Mouse (Mus musculus) thymus, postnatal 36 days (tissue): ENCODE results near the gene Plb1.

Experiments used
- DNase-seq, 2 experiments: peaks; one replicate each; pipeline ENCODE4 v3.0.0; 2022; ENCODE audit warnings: mixed read lengths in 2 of 2

Plb1 gene

DNA sequence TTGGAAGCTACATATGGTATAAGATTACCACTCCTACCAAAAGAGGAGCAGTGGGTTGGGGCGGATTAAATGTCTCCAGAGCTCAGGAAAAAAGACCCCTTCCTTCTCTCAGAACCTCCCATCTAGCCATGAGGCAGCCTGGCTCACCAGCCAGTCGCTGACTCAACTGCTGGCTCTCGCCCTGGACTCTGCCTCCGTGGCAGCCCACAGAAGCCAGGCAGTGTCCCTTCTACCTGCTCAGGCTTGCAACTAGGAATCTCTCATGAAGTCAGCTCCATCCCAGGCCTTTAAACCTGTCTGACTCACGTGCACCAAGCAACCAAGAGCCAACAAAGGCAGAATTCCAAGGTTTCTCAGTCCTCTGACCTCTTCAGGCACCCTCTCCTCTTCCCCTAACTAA lies 103.6 kb downstream of the Plb1 start:
- DNase-seq: no peak

- DNase-seq: no peak
These were observed 104.8 kb downstream of the Plb1 start for GRCm38 (mm10) chr5:32337336-32337735.

GRCm38 (mm10) chr5:32338339-32338738 lies 105.8 kb downstream of the Plb1 start:
- DNase-seq: peak in 1 of 2 experiments; percentile 5

DNA sequence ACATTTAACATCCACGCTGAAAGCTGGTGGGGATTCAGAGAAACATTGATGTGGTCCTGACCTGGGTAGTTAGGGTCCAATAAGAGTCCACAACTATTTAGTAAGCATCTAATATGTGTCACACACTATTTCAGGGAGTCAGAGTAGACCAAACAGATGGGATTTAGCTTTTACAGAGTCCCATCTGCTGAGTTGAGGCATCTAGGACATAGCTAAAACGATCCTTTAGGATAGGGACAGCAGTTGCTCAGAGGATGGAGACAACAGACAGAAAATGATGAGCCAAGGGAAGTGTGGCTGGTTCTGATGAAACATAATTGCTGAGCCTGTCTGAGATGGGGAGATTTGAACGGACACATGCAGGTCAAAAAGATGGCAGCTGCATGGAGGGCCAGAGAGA lies 106.3 kb downstream of the Plb1 start:
- DNase-seq: no peak

DNA sequence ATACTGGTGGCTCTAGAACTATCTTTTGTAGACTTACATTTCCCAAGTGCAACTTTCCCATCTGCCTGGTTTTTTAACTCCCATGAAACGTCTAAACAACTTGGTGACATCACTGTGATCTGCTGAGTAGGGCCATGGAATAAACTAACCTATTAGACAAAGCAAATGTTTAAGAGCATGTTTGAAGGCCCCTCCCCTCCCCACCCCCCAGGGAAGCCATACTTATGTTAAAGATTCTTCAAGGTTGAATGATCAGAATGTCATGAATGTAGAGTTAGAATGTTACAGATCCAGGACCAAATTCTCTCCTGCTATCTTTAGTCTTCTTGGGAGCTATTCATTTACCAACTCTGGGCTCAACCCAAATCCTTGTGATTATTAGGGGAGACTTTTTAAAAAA lies 107.7 kb downstream of the Plb1 start:
- DNase-seq: no peak

DNA sequence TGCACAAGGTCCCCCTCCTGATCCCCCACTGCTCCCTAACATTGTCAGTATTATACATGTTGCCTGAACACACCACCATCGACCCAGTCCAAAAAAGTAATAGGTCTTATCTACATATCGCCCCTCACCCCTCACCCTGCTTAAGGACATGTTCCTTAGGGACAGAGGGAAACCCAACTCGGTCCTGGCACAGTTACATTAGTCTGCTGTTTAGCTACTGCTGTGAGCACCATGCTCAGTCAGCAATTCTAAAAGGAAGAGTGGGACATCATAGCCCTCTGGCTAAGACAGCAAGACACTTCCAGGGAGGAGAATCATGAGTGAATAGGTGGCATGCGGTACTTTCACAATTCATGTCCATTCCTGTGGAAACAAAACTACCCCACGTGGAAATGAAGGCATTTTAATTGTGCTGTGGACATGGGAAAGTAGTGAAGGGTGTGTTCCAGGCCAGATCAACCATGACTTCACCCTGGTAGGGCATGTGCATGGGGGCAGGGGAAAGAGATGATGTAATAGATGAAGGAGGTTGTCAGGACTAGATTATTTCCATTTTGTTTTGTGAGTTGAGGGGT lies 110.3 kb downstream of the Plb1 start:
- DNase-seq: no peak

DNA sequence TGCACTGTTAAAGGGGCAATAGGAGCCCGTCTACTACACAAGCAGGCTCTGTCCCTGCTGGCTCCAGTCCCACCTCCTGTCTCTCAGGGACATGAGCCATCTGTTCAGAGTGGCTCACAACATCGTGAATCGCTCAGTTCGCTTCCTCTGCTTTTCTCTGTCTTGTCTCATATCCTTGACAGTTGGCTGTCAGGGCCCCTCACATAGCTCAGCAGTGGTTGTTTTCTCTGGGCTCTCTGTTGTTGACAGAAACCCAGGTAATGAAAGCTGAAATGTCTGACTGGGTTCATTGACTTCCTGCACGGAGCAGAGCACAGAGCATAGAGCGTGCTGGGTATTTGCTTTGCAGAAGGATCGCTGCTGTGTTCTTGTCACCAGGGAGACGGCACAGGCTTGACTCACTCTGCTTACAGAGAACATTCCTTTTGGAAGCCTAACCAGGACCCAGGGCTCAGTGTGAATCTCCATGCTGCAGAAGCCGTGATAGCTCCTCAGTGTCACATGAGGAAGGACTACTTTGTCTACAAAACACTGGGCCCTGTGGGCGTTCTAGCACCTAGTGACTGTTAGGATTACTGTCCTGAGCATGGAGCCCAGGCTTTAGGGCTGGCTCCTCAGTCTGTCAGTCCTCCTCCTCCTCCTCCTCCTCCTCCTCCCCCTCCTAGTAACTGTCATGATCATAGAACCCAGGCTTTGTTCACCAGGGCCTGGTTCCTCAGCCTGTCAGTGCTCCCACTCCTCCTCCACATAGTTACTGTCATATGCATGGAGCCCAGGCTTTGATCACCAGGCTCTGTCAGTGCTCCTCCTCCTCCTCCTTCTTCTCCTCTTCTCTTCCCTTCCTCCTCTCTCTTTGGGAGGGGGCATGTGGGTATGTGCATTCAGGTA lies 113.8 kb downstream of the Plb1 start:
- DNase-seq: no peak

- no peak for DNase-seq
These were observed 117.2 kb downstream of the Plb1 start for GRCm38 (mm10) chr5:32349718-32350117.

DNA sequence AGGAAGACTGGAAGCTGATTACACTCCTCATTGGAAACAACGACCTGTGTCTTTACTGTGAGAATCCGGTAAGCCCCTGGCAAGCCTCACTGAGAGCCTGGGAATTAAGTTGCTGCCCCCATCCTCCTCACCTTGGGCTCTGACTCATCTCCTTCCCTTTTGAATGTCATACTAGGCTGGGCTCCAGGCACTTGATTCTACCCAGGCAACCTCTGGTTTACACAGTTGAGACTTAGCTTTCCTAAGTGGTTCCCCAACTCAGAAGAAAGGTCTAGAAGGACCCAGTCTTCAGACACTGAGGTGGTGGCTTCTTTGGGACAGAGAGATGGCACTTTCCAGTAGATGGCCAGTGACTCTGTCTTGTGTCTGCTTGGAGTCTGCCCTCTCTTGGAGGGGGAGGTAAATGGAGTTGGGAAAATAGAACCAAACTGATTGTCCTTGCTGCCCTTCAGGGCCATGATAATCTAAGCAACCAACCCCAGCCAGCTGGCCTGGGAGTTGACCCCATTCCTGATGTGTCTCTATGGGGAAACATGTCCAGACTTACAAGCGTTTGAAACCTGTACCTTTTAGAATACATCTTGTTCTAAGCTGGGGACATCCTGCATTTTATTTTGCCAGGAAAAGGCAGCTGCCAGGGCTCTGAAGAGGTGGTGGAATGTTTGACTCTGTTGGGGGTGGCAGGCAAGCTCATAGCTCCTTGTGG lies 118.2 kb downstream of the Plb1 start:
- no peak for DNase-seq

DNA sequence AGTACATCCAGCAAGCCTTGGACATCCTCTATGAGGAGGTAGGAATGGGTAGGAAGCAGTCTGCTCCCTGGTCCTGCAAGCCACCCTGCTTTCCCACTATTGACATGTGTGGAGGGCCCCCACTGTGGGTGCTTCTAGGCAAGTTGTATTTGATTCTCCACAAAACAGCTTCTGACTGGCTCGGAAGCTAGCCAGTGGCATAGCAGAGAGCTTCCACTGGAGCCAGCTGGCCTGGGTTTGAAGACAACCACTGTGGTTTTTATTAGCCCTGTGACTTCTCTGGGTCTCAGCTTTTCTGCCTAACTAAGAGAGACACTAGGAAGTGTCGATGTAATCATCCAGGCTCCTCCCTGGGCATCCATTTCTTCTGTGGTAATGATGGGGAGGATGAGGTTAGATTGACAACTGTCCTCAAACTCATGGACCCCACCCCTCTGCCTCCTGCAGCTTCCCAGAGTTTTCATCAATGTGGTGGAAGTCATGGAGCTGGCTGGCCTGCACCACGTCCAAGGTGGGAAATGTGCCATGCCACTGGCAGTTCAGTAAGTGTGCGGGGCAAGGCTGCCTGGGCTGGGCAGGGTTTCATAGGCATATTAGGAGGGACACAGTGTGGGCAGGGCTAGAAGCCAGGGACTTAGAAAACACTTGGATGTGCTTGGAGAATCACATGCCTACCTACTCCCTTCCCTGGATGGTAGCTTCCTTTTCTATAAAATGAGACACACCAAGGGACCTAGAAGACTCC lies 119.4 kb downstream of the Plb1 start:
- no peak for DNase-seq

- DNase-seq: no peak
These were observed 120.3 kb downstream of the Plb1 start for GRCm38 (mm10) chr5:32352845-32353244.

- no peak for DNase-seq
These were observed 120.8 kb downstream of the Plb1 start for GRCm38 (mm10) chr5:32353280-32353679.

GRCm38 (mm10) chr5:32360511-32360910 lies 128.0 kb downstream of the Plb1 start:
- no peak for DNase-seq

DNA sequence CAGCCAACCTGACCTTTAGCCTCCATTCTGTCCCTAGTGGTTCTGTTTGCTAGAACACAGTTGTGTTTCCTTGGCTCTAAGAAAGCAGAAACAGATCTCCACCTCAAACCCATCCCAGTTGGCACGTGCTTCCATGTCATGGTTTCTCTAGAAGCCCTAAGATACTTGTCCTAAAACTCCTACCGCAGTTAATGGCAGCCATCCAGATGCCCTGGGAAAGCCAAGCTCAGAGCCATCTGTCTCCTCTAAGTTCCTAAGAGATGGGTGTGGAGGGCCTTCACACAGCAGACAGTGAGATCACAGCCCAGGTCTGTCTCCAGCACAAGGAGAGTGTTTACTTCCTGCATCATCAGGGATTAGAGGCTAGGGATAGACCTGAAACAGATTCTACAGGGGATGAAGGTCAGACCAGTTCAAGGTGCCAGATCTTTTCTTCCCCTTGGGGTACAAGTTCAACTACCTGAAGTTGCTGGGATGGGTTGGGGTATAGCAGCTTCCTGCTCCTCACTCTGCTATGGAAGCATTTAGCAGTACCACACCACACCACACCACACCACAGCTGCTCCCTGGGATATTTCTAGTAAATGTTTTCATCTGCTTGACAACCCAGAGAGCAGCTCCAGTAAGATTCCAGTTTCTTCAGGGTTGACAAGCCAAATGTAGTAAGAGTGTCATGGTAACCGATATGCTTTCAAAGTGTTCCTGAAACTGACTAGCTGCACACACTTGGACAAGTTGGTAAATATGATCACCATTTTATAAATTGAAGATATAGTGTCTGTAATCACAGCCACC lies 129.1 kb downstream of the Plb1 start:
- DNase-seq: no peak

DNA sequence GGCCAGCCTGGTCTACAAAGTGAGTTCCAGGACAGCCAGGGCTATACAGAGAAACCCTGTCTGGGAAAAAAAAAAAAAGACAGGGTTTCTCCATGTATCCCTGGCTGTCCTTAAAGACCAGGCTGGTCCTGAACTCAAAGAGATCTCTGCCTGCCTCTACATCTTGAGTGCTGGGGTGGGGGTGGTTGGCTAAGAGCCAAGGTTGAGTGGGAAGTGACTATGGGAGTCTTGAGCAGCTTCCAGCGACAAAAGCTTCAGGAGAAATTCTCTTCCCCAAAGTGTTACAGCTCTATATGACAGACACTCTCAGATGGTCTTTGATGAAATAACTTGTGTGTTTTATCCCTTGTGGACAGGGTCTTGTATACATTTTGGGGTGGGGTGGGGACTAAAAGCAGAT lies 136.9 kb downstream of the Plb1 start:
- DNase-seq: no peak

- DNase-seq: no peak
These were observed 138.7 kb downstream of the Plb1 start for GRCm38 (mm10) chr5:32371239-32371638.

GRCm38 (mm10) chr5:32378546-32378945 lies 146.0 kb downstream of the Plb1 start:
- peak; percentile 10 to 45 for DNase-seq

- DNase-seq: no peak
These were observed 156.1 kb downstream of the Plb1 start for GRCm38 (mm10) chr5:32388656-32389055.

GRCm38 (mm10) chr5:32390295-32390694 lies 157.8 kb downstream of the Plb1 start:
- no peak for DNase-seq

DNA sequence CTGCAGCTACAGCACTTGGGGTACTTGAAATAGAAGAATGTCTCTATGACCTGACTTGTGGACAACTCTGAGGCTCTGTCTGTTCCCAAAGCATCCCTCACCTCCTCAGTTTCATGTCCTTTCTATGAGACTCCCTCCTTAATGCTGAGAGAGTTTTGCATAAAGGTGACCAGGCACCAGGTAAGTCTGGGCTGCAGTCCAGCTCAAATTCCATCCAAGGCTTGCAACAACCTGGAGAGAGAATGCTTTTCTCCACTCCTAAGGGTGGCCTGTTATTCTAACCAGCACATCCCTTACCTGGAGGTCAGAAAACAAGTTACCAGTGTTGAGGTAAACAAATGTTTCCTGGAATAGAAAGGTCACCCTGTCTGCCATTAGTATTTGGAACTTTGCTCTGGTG lies 159.8 kb downstream of the Plb1 start:
- DNase-seq: no peak

DNA sequence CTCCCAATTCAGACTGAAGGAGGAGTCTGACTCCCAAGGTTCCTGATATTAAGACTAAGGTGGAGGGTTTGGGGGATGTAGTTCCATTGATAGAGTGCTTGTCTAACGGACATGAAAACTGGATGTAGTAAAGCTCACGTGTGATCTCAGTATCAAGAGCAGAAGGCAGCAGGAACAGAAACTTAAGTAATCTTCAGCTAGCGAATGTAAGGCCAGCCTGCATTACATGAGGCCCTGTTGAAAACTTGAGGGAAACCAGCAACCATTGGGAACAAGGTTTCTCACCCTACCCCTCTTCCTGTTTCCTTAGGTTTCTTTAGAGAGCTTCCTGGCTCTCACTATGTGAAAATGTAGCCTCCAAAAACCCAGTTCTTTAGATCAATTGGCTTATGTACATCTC lies 162.1 kb downstream of the Plb1 start:
- DNase-seq: no peak
